Mouse (Mus musculus): ENCODE results near the gene Ccn2.

- TF ChIP-seq CTCF (IDR thresholded peaks at IDR 0.05), result no peak
- TF ChIP-seq POLR2A (IDR thresholded peaks at IDR 0.05; ENCODE audit: insufficient read depth, low read depth, low read length), result no peak
- no peak for TF ChIP-seq EP300 (IDR thresholded peaks at IDR 0.05; ENCODE audit: insufficient read depth, low read depth, low read length)
These were observed 40.6 kb downstream of the Ccn2 start for GRCm38 (mm10) chr10:24635884-24636283.
